Mouse (Mus musculus) embryonic stem cell, embryonic (primary cell): ENCODE measurements at regions not wholly inside any gene's neighbourhood (a gene's known extent, or its start where the extent isn't known, plus 50 kb on each side); places are given as distances from the start of the nearest gene placed in this dataset.

Experiments used
- CTCF ChIA-PET, 4 experiments: fragments of 300-600 bp in 2 of 4; fragments of 350-600 bp in 2 of 4; sonication (Branson Sonifier 250); formaldehyde crosslinking; loops; one replicate each; lab custom pipeline; 2022; ENCODE audit warnings: inconsistent platforms in 2 of 4; lab: Charles Lee
- POLR2A ChIA-PET, 4 experiments: fragments of 300-600 bp in 2 of 4; fragments of 350-600 bp in 2 of 4; sonication (Branson Sonifier 250); formaldehyde crosslinking; loops; one replicate each; lab custom pipeline; 2022; ENCODE audit warnings: antibody characterized with exemption in 4 of 4, inconsistent platforms in 1 of 4; lab: Charles Lee

GRCm38 (mm10) chr1:122607309-122607708, 1039.5 kb upstream of the Ddx18 start:
- ChIA-PET CTCF (no interaction called here), POLR2A (interaction anchor here in 1 of 4 experiments (0.8 to 2.2 kb wide), 2 partner anchors 12 to 21 kb away, joined by 3 to 5 read pairs; no protein-coding TSS in a partner anchor)

- CTCF ChIA-PET, result no interaction called here
- POLR2A ChIA-PET, result no interaction called here
Observed at GRCm38 (mm10) chr1:122575954-122576353, 1008.2 kb upstream of the Ddx18 start.

GRCm38 (mm10) chr1:122551596-122551995, 983.8 kb upstream of the Ddx18 start:
- ChIA-PET CTCF (interaction anchor here in 1 of 4 experiments (0.6 kb wide), 1 partner anchor 1659 kb away, joined by 4 read pairs; no protein-coding TSS in a partner anchor), POLR2A (no interaction called here)

- ChIA-PET CTCF (no interaction called here), POLR2A (no interaction called here)
Observed at GRCm38 (mm10) chr1:122509580-122509979, 941.8 kb upstream of the Ddx18 start.

GRCm38 (mm10) chr1:122501707-122502106, 933.9 kb upstream of the Ddx18 start:
- CTCF ChIA-PET, result no interaction called here
- POLR2A ChIA-PET, result no interaction called here

GRCm38 (mm10) chr1:122478003-122478402, 910.2 kb upstream of the Ddx18 start:
- CTCF ChIA-PET, result no interaction called here
- POLR2A ChIA-PET, result no interaction called here

GRCm38 (mm10) chr1:122463931-122464330, 896.1 kb upstream of the Ddx18 start:
- ChIA-PET POLR2A (no interaction called here), CTCF (no interaction called here)

- CTCF ChIA-PET, result no interaction called here
- POLR2A ChIA-PET, result no interaction called here
Observed at GRCm38 (mm10) chr1:122459056-122459455, 891.3 kb upstream of the Ddx18 start.

GRCm38 (mm10) chr1:122454881-122455280, 887.1 kb upstream of the Ddx18 start:
- ChIA-PET CTCF (no interaction called here), POLR2A (no interaction called here)

- ChIA-PET CTCF (no interaction called here), POLR2A (no interaction called here)
Observed at GRCm38 (mm10) chr1:122453617-122454016, 885.8 kb upstream of the Ddx18 start.

GRCm38 (mm10) chr1:122439358-122439757, 871.6 kb upstream of the Ddx18 start:
- ChIA-PET CTCF (interaction anchor here in 1 of 4 experiments (0.6 to 1.0 kb wide), 3 partner anchors 12 to 975 kb away, joined by 3 to 8 read pairs (median 6); no protein-coding TSS in a partner anchor), POLR2A (no interaction called here)

- POLR2A ChIA-PET, result interaction anchor here in 1 of 4 experiments (0.6 kb wide), 1 partner anchor 237 kb away, joined by 3 read pairs; no protein-coding TSS in a partner anchor
- CTCF ChIA-PET, result no interaction called here
Observed at GRCm38 (mm10) chr1:122423503-122423902, 855.7 kb upstream of the Ddx18 start.

GRCm38 (mm10) chr1:122396342-122396741, 828.6 kb upstream of the Ddx18 start:
- ChIA-PET CTCF (no interaction called here), POLR2A (no interaction called here)

- ChIA-PET POLR2A (no interaction called here), CTCF (no interaction called here)
Observed at GRCm38 (mm10) chr1:122393660-122394355, 826.0 kb upstream of the Ddx18 start.

- ChIA-PET POLR2A (no interaction called here), CTCF (no interaction called here)
Observed at GRCm38 (mm10) chr1:122357015-122357414, 789.2 kb upstream of the Ddx18 start.

GRCm38 (mm10) chr1:122351530-122351929, 783.7 kb upstream of the Ddx18 start:
- POLR2A ChIA-PET, result interaction anchor here in 1 of 4 experiments (0.6 kb wide), 1 partner anchor 572 kb away, joined by 3 read pairs; no protein-coding TSS in a partner anchor
- CTCF ChIA-PET, result no interaction called here

GRCm38 (mm10) chr1:122333267-122333666, 765.5 kb upstream of the Ddx18 start:
- POLR2A ChIA-PET, result no interaction called here
- CTCF ChIA-PET, result no interaction called here

- POLR2A ChIA-PET, result no interaction called here
- CTCF ChIA-PET, result no interaction called here
Observed at GRCm38 (mm10) chr1:122328276-122328675, 760.5 kb upstream of the Ddx18 start.
